In the genomic region with DNA sequence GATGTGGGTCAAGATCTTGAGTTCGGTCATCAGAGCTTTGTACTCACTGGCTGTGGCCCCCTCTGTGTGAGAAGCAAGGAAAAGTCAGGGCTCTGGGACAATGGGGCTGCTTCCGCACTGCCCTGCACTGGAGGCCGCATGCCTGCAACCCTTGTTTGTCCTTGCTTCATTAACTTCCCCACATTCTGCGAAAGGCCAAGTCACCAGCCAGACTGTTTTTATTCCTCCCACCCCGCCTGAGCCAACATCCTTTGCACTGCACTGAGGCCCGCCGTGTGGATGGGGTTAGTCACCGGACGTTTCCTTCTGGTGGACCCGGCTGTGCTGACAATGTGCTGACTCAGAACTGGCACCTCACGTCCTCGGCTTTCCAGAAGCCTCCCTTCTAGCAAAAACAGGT, we compare ENCODE assay signal across 8 mouse cellular contexts.
DNase-seq lines count a peak whose midpoint lies in the region; ATAC-seq lines count a peak whose summit lies in the region.
"Had no signal": no experiment of that assay in that cellular context is flagged by ENCODE, and none has a peak within 500 bp of the region (broad histone marks: within the 10 kb centered on the region; RNA-seq: fewer than 3 reads in every experiment).

No protein-coding gene starts in this region.

- no peak overlapping the region for H3K9ac ChIP-seq in liver, embryonic 11.5 days (ENCODE audit: low read depth, low read length)
- H3K9ac ChIP-seq: limb, embryonic 15.5 days had no signal

- H3K36me3 ChIP-seq in liver, embryonic 11.5 days (ENCODE audit: control insufficient read depth, insufficient read depth, low read length), result no peaks in the 10 kb centered on the region
- H3K36me3 ChIP-seq: limb, embryonic 15.5 days had no signal

- no peak overlapping the region for H3K27ac ChIP-seq in liver, embryonic 11.5 days (ENCODE audit: low read depth, low read length)
- H3K27ac ChIP-seq: limb, embryonic 15.5 days had no signal

- no peak overlapping the region for H3K4me2 ChIP-seq in liver, embryonic 11.5 days
- H3K4me2 ChIP-seq: limb, embryonic 15.5 days had no signal

- no peak overlapping the region for H3K4me3 ChIP-seq in liver, embryonic 11.5 days (ENCODE audit: low read depth, low read length)
- H3K4me3 ChIP-seq: limb, embryonic 15.5 days had no signal

- H3K9me3 ChIP-seq in liver, embryonic 11.5 days (ENCODE audit: control insufficient read depth, low read length), result no peaks in the 10 kb centered on the region
- H3K9me3 ChIP-seq: limb, embryonic 15.5 days had no signal

- WGBS in liver, embryonic 11.5 days, result 60% methylated on average over 12 of the region's 12 CpGs

- no peak for ATAC-seq in liver, embryonic 11.5 days (replicated peaks; ENCODE audit: low FRiP score)
- ATAC-seq in hematopoietic stem cell, adult 5-6 weeks (replicated peaks in 1 of 2; ENCODE audit: insufficient read depth in 1 of 2, low FRiP score in 2 of 2, low TSS enrichment in 1 of 2, low read depth in 1 of 2, poor library complexity in 2 of 2, severe bottlenecking in 2 of 2), result peak; percentile 83 to 85

- H3K4me1 ChIP-seq in liver, embryonic 11.5 days (replicated peaks; ENCODE audit: control insufficient read depth, insufficient read depth, low read length), result no peaks in the 10 kb centered on the region
- H3K4me1 ChIP-seq: limb, embryonic 15.5 days had no signal

- H3K27me3 ChIP-seq in liver, embryonic 11.5 days (replicated peaks; ENCODE audit: control insufficient read depth, insufficient read depth, low read length), result no peaks in the 10 kb centered on the region
- H3K27me3 ChIP-seq: limb, embryonic 15.5 days had no signal

- DNase-seq in liver, result peak; percentile 29
- DNase-seq in liver, embryonic 11.5 days (ENCODE audit: low spot score), result no peak
- peak; percentile 16 to 27 for DNase-seq in cerebellum, postnatal 36 days
- peak; percentile 21 for DNase-seq in lung, postnatal 14 days
- no peak for DNase-seq in gastrocnemius, postnatal 10 days
- DNase-seq in T-cell, adult 2 months (ENCODE audit: low spot score), result no peak

Comparison
In these comparisons a context has a peak if more than half of its experiments do, and no peak if none do; other contexts are left out.
1. DNase-seq: peak in liver (single experiment), cerebellum, postnatal 36 days (2 of 2) and lung, postnatal 14 days (single experiment); none in liver, embryonic 11.5 days (single experiment), gastrocnemius, postnatal 10 days (single experiment) and T-cell, adult 2 months (single experiment).